Mouse (Mus musculus) layer of hippocampus, adult 6 months (tissue): Measurements from ENCODE around the gene Brpf1. TPM values are rescaled to one million over a fixed set of nuclear protein-coding genes. Genes with fewer than 3 reads are reported as not detected.

Experiments
- long read RNA-seq, 2 experiments: library from polyadenylated mRNA; unstranded; transcript quantifications; one replicate each; pipeline ENCODE4 v2.0.0; 2019 to 2020
- polyA plus RNA-seq: library from polyadenylated mRNA; unstranded; fragments of <200 nt; fragmentation: Nextera tagmentation; gene quantifications from 2 replicates; pipeline ENCODE4 v1.2.3, GENCODE M21; 2021

Gene Brpf1
- polyA plus RNA-seq = 4.3 and 5.1 TPM in 2 replicates
- long read RNA-seq, experiment 1, full-length matches to known transcripts = 3 of 24 reads
- long read RNA-seq, experiment 1, partial matches to known transcripts = 17 of 24 reads
- long read RNA-seq, experiment 1, other reads (novel, unspliced or antisense) = 4 of 24 reads
- long read RNA-seq, experiment 2, full-length matches to known transcripts = 19 of 52 reads
- long read RNA-seq, experiment 2, partial matches to known transcripts = 18 of 52 reads
- long read RNA-seq, experiment 2, other reads (novel, unspliced or antisense) = 15 of 52 reads

GRCm38 (mm10) chr6:113306986-113307349 lies at the start of gene Brpf1:
Gene Brpf1, plus strand, starts transcription at chr6:113307137.

GRCm38 (mm10) chr6:113282101-113282802 lies 24.7 kb upstream of the Brpf1 start, which contains the start of gene Cpne9:
Gene Cpne9, plus strand, starts transcription at chr6:113282307.

GRCm38 (mm10) chr6:113326533-113327315 lies 19.8 kb downstream of the Brpf1 start, which contains the start of gene Ogg1:
Gene Ogg1, plus strand, starts transcription at chr6:113326972.

GRCm38 (mm10) chr6:113343177-113344092 lies 36.5 kb downstream of the Brpf1 start, which contains the start of gene Camk1:
Gene Camk1, minus strand, starts transcription at chr6:113343984.

Other genes with a start within 250 kb of the Brpf1 start
- 8.2 and 8.5 TPM in 2 replicates for gene Setd5, start 229.8 kb upstream of the Brpf1 start, polyA plus RNA-seq
- gene Lhfpl4, start 111.8 kb upstream of the Brpf1 start, polyA plus RNA-seq = 12.4 and 13.0 TPM in 2 replicates
- 12.2 and 14.1 TPM in 2 replicates for gene Mtmr14, start 69.3 kb upstream of the Brpf1 start, polyA plus RNA-seq
- 13.9 and 15.3 TPM in 2 replicates for gene Cpne9, start 24.8 kb upstream of the Brpf1 start, polyA plus RNA-seq
- 3.2 and 3.5 TPM in 2 replicates for gene Ogg1, start 19.8 kb downstream of the Brpf1 start, polyA plus RNA-seq
- 69.5 and 70.8 TPM in 2 replicates for gene Camk1, start 36.8 kb downstream of the Brpf1 start, polyA plus RNA-seq
- gene Tada3, start 70.7 kb downstream of the Brpf1 start, polyA plus RNA-seq = 17.7 and 21.4 TPM in 2 replicates
- 419 and 427 TPM in 2 replicates for gene Arpc4, start 71.0 kb downstream of the Brpf1 start, polyA plus RNA-seq
- gene Ttll3, start 82.1 kb downstream of the Brpf1 start, polyA plus RNA-seq = 3.6 and 4.0 TPM in 2 replicates
- gene Rpusd3, start 112.2 kb downstream of the Brpf1 start, polyA plus RNA-seq = 23.8 and 27.5 TPM in 2 replicates
- 0.20 TPM in 1 of 2 replicates, not detected in the other for gene Cidec, start 128.6 kb downstream of the Brpf1 start, polyA plus RNA-seq
- gene Jagn1, start 135.4 kb downstream of the Brpf1 start, polyA plus RNA-seq = 85.2 and 90.9 TPM in 2 replicates
- gene Il17re, start 151.3 kb downstream of the Brpf1 start, polyA plus RNA-seq = 0.20 and 2.7 TPM in 2 replicates
- gene Il17rc, start 164.3 kb downstream of the Brpf1 start, polyA plus RNA-seq = 5.7 and 5.8 TPM in 2 replicates
- gene Creld1, start 176.2 kb downstream of the Brpf1 start, polyA plus RNA-seq = 79.6 and 80.0 TPM in 2 replicates
- gene Prrt3, start 194.8 kb downstream of the Brpf1 start, polyA plus RNA-seq = 20.0 and 25.5 TPM in 2 replicates
- gene Emc3, start 224.5 kb downstream of the Brpf1 start, polyA plus RNA-seq = 95.3 and 96.8 TPM in 2 replicates
- gene Fancd2, start 224.5 kb downstream of the Brpf1 start, polyA plus RNA-seq = 1.3 and 1.9 TPM in 2 replicates